Mouse (Mus musculus): ENCODE results near the gene 4930447C04Rik.

4930447C04Rik gene

DNA sequence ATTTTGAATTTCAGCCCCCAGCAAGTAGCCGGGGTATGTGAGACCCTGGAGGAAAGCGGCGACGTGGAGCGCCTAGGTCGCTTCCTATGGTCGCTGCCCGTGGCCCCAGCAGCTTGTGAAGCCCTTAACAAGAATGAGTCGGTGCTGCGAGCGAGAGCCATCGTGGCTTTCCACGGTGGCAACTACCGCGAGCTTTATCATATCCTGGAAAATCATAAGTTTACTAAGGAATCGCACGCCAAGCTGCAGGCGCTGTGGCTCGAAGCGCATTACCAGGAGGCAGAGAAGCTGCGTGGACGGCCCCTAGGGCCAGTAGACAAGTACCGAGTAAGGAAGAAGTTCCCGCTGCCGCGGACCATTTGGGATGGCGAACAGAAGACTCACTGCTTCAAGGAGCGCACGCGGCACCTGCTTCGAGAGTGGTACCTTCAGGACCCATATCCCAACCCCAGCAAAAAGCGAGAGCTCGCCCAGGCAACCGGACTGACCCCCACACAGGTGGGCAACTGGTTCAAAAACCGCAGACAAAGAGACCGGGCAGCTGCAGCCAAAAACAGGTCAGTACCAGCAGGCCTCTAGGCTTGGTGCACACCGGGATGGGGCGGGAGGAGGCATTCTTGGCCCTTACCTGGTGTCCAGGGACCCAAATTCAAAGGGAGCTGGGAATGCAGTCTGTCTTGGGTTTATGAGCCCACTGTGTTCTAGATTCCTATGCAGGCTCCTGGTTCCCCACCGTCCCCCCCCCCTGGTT lies at the start of gene 4930447C04Rik:
4930447C04Rik (minus strand) TSS at position 704 of the 751 bp plus-strand sequence.
- DNase-seq (ENCODE audit: low read depth, low spot score), result no peak

DNA sequence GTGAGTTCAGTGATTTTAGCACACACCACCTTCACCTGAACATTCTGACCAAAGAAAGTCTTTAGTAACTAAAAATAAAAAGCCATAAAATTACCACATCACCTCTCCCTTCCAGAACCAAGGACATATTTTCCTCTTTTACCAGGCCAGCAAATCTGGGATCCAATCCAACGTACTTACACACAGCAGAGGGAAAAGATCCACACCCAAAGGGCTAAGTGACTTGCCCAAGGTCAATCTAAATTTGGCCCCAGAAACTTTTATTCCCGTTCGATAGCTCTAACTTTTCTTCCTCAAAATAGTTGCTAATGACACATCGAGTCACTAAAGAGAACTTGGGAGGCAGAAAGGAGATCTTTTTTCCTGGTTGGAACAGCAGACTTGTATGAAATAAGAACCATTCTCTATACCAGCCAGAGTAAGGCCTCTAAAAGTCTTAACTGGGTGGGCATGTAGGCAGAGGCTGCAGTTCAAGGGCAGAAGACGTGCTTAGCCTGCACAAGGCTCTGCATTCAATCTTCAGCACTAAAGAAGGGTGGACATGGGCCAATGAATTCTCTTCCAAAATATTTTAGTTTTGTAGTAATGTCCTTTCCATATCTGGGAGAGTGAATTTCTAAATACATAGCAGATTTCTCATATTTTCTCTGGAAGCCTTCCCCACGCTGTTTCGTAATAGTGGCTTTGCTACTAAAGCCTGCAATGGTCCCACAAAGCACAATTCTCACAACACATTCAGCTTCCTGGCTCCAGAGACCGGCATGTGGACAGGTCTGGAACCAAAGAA lies 42.7 kb upstream of the 4930447C04Rik start:
- peak; percentile 72 for DNase-seq (ENCODE audit: low read depth, low spot score)

DNA sequence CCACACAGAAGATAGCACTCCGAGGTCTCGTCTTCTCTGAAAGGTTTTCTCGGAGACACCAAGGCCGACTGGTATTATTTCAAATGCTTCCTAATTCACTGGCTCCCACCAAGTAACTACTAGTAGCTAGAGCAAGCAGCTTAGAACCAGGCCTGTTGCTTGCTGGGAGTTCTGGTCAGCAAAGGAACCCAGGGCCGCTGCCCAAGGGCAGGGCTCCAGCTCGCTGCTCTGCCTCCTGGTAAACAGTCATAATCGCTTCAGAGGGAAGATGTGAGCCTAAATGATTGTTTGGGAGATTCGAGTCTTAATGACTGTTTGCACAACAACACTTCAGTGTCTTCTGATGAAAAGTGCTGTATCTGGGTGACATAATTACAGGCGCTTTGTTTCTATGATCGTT lies 42.0 kb upstream of the 4930447C04Rik start:
- DNase-seq (ENCODE audit: low read depth, low spot score), result no peak

DNA sequence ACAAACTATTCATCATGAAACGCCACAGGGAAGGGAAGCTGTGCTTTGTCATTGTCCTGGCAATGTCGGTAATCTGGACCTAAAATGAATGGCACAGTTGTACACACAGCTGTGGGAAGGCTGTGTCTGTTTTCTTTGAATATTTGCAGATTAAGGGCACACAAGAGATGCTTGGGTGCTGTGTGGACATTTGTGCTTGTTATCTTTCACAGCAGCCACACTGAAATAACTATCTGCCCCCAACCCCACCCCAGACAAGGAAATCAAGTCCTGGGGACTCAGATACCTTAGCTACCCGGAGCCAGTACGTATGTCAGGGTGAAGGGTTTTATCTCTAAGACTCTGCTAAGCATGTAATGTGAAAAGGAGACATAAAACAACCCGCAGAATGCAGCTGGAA lies 38.7 kb upstream of the 4930447C04Rik start:
- no peak for DNase-seq (ENCODE audit: low read depth, low spot score)

DNA sequence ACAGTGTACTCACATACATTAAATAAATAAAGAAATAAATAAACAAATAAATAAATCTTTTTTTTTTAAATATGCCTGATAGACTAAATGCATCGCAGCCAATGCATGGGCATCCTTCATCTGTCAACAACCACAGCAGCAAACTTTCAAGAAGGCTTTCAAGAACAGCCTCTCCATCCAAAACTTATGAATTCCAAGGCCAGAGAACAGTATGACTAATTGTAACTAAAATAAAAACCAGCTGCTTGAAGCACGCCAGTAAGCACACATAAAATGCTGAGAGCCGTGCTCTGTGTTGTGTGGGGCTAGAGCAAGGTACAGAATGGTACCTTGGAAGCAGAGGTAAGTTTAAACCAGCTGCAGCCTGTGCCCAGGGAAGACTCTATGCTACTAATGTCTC lies 37.3 kb upstream of the 4930447C04Rik start:
- DNase-seq (ENCODE audit: low read depth, low spot score), result peak; percentile 30

DNA sequence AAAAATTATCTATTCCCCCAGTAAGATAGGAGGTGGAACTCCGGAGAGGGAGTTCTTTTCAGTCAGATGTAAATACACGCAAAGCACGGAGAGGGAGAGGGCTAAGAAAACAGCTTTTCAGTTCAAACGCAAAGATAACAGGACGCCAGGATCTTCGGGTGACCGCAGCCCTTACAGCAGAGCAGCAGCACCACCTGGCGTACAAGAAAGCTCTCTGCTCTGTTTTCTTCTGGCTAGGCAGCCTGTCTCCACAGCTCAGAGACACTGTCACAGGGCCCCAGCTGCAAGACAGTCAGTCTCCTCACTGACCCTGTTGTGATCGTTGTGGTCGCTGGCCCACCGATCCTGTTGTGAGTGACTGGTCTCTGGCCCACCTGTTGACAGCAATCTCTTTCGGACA lies 36.1 kb upstream of the 4930447C04Rik start:
- peak; percentile 85 for DNase-seq (ENCODE audit: low read depth, low spot score)

DNA sequence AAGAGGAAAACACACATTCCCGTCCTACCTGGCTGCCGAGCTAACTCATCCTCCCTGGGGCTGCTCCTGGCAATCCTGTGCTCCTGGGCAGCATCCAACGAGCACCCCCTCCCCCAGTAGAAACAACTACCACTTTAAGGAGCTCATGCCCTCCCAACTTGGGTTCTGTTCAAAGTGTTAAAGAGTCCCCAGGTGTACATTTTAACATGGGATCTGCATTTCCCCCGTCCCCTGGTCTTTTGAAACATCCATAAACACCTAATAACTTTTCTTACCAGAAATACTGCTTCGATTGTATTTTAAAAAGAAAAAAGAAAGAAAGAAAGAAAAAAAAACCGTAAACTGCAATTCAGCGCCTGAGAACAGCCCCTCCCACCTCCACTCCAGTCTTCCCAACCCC lies 35.6 kb upstream of the 4930447C04Rik start:
- no peak for DNase-seq (ENCODE audit: low read depth, low spot score)

DNA sequence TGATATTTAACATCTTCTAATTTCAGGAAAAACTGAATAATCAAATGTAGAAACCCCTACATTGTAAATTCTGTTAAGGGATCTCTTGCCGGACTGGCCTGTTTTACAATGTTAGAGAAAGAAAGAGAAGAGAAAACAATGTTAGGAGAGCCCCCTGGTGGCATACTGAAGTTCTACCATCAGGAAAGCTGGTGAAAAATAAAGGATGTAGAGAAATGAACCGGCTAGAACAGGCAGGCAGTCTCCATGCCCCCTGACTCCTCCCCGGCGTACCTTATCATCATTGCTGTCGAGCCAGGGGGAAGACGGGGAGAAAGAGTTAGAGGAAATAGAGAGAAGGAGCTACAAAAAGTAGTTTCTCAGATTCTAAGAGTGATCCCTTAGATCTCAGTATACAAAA lies 32.6 kb upstream of the 4930447C04Rik start:
- peak; percentile 77 for DNase-seq (ENCODE audit: low read depth, low spot score)

DNA sequence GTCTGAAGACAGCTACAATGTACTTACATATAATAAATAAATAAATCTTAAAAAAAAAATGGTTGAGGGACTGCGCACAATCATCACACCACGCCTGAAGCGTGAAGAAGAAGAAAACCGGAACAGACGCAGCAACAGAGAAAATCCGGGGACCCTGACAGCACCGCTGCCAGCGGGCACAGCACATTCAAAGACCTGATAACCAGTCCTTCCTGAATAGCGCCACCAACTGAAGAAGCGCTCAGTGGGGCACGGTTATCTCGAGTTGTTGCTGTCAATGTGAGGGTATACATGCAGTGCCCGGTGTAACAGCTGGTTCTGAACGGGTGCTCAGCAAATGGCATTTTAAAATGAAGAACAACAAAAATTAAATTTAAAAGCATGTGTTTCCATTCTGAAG lies 30.0 kb upstream of the 4930447C04Rik start:
- no peak for DNase-seq (ENCODE audit: low read depth, low spot score)

DNA sequence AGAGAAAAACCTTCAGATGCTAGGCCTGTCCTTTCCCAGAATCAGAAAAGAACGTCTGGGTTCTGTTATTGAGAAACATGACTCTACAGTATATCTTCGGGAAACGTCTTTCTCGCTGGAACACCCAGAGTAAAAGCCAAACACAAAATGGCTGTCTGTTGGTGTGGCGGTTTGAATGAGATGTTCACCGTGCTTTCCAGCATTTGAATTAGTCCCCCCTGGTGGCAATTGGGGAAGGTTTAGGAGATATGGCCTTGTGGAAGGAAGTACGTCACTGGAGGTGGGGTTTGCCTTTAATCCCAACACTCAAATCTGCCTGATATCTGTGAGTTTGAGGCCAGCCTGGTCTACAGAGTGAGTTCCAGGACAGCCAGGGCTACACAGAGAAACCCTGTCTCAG lies 27.0 kb upstream of the 4930447C04Rik start:
- no peak for DNase-seq (ENCODE audit: low read depth, low spot score)

DNA sequence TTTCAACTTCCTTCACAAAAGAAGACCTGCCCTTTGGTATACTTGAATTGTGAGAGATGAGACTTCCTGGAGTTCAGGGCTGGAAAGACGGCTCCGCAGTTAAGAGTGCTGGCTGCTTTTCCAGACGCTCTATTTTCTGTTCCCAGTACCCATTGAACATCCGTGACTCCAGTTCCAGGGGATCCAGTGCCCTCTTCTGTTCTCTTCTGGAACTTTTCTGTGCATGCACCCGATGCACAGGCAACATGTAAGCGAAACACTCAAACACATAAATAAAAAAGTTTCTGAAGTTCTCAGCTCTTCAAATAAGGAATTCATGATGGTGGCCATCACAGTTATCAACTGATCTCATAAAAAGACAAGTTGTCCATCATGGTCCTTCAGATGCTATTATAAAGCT lies 22.2 kb upstream of the 4930447C04Rik start:
- DNase-seq (ENCODE audit: low read depth, low spot score), result no peak

DNA sequence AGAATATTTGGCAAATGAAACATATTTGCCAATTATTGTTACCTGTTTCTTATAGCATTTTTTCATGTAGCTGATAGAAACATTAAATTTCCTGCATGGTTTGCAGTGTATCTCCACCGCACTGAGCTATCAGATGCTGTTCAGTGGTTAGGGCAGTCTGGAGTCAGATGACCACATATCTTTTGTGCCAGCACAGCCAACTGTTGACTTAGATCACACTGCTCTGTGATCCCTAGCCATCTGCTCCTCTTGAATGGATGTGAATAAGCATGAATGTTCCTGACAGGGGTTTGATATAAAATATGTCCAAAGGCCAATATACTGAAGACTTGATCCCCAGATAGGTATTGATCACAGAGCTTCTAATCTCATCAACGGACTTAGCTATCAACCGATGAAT lies 17.9 kb upstream of the 4930447C04Rik start:
- DNase-seq (ENCODE audit: low read depth, low spot score), result no peak

DNA sequence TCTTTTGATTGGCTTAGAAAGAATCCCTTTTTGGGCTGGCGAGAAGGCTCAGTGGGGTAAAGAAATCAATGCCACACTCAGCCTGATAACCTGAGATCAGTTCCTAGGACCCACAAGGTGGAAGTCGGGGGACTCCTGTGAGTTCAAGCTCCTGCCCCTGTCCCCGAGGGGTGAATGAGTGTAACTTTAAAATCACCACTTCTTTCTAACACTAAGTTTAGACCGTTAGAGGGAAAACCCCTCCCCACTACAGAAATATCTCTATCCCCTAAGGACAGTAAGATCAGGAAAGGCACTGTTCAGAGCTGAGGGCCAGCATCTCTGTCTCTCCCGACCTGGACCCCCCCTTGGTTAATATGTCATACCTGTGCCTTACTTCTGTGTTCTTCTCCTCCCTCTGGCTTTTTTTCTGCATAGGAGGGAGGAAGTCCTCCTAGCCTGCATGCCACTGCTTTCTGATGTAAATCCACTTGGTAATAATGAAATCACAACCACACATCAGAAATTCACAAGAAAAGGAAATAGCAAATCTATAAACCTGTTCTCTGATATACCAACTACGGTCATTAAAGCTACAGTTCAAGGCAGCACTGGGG lies 17.4 kb upstream of the 4930447C04Rik start:
- no peak for DNase-seq (ENCODE audit: low read depth, low spot score)

DNA sequence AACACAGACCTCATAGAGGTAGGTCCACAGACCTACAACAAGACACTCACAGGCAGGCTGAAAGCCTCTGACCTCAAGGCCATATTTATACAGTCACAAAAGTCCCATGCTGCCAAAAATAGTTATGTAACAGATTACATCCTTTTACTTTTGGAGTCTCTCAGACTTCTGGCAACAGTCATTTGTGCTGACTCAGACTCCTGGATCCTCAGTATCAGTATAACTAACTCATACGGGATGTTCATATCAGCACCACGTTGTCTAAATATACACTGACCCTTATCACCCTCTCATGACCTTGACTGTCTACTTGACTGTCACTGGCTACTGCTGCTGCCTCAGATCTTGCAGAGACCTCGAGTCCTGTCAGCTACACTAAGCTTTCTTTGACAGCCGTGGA lies 14.3 kb upstream of the 4930447C04Rik start:
- peak; percentile 45 for DNase-seq (ENCODE audit: low read depth, low spot score)

DNA sequence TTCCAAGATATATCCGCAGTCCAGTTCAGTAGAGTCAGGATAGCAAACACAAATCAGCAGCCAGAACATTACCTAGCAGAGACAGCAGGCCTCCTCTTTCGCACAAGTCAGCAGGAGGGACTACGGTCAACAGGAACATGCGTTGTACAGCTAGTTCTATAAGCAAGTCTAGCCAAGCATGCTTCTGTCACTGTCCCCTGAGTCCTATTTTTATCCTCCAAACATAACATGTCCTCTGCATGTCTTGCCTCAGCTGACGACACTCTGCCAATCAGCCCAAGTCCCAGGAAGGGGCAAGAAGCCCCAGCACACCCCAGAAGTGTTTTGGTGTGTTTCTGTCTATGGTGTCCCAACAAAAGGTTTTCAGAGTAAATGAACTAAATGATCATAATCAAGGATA lies 13.3 kb upstream of the 4930447C04Rik start:
- DNase-seq (ENCODE audit: low read depth, low spot score), result no peak

DNA sequence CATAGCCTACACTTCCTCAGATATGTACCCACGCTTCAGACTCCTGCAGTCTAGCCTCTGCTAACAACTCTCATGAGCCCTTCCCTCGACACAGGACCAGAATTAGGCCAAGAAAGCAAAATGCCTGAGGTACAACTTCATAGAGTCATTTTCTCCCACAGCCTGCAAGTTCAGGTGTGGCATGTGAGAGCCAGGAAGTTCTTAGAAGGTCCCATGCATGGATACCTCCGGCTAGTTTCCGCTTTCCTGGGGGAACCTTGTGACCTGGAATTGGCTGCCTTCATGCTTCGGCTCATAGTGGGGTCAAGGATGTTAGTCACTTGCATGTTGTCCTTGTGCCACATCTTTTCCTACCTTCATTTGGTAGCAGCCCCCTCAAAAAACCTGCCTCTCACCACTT lies 12.5 kb upstream of the 4930447C04Rik start:
- DNase-seq (ENCODE audit: low read depth, low spot score), result no peak

DNA sequence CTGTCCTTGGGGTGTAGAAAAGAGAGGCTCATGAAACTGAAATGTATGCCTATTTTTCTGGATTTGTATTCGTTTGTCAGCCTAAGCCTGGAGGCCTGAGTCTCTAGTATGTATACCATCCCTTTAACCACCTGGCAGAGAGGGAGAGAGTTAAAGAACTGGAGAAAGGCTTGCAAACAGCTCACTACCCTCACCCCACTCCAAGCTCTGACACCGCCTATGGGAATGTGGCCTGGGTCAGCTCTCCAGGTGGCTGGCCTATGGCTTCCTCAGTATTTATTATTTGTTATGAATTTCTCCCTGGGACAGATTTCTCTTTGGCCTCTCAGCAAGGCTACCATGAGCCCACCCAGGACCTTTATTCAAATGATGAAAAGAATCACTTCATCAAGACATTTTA lies 6.8 kb upstream of the 4930447C04Rik start:
- no peak for DNase-seq (ENCODE audit: low read depth, low spot score)

DNA sequence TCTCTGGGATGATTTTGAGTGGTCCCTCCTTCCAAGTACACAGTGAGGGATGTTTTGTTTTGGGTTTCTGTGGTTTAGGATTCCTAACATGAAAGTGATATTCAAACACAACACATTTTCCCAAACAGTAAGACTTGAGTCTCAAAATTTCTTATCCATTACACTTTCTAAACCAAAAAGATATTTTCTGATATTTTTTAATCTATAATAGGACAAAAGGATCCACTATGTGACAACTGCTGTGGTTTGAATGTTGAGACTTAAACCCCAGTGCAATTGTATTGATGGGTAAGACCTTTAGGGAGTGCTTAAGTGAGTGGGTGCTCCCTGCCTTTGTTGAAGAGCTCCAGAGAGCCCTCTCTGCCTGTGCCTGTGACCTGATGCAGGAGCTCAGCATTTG lies 6.2 kb upstream of the 4930447C04Rik start:
- DNase-seq (ENCODE audit: low read depth, low spot score), result no peak

DNA sequence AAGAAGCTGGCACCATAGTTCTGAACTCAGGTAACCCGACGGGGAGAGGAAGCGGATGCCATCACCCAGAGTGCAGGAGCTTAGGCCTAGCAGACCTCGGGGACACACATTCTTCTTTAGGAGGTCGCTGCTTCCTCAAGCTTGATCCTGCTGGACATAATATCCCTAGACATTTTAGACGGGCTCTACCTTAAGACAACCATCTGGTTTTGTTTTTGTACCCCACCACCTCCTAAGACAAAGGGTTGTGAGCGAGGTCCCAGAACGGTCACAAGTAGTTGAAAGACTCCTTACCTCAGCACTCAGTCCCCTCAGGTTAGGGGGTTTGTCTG lies 5.5 kb upstream of the 4930447C04Rik start:
- DNase-seq (ENCODE audit: low read depth, low spot score), result no peak

DNA sequence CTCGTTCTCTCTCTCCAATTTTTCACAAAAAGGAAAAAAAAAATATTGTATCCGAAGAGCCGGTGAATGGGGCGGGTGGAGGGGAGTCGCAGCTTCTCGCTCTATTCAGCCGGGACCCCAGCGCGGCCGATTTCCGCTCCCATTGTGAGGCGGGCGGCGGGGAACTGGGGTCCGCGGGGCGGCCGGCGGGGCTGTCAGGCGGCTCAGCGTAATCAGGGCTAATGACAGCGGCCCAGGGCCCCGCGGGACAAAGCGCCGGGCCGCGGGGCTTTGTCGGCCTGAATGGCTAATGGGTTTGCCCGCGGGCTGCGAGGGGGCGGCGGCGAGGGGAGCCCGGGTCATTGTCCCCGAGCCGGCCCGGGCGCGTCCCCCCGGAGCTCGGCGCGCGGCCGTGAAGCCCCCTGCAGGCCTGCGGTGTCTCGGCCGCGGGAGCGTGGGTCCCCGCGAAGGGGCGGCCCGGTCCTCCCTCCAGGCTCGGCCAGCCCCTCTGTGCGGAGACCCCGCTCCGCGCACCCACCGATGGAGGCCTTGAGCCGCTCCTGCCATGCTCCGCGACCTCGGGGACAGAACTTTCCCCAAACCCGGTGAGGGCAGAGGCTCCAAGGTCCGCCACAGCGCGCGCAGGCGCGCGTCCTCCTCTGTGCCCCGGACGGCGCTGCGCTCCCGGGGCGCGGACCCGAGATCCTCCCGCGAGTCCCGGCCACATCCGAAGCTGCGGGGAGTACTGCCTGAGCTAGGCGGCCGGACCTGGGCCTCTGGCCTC lies 4.9 kb upstream of the 4930447C04Rik start:
- DNase-seq (ENCODE audit: low read depth, low spot score), result no peak

DNA sequence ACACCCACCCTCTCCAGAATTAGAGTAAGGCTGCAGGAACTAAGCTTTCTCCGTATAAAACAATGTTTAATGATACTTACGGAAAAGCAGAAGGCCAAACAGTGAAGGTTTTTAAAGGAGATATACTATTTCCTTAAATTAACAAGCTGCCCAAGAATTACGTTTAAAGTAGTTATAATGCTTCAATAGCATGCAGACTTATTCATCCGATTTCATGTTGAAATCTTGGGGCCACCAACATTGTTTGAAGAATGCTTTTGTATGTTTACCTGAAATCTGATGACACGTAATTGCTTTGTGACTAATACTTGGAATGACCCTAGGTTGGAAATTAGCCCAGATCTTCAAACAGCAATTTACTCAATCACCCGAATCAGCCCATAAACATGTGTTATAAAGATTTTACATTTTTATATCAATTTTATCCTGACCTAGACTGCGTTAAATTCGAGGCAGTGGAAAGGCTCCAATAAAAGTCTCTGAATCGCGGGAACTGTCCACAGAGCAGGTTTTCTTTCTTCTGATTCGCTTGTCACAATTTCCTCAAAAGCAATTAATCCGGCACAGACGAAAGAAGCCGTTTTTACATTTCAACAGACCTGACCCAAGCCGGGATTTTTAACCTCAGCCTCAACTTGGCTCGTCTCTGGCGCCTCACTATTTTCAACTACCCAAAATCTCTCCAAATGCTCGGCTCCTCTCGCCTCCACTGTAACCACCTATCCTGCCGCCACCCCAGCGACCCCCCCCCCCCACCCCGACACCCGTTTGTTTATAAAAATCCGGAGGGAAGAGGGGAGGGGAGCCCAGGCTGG lies 4.0 kb upstream of the 4930447C04Rik start:
- no peak for DNase-seq (ENCODE audit: low read depth, low spot score)

Data from 3T3-L1 (cell line).